Mouse (Mus musculus) liver, embryonic 11.5 days (tissue): ENCODE data around the gene Sprr2e. TPM values are rescaled to one million over a fixed set of nuclear protein-coding genes. Genes with fewer than 3 reads are reported as not detected.

ENCODE experiments used
- ATAC-seq: fragments of 200-750 bp; cut with Nextera tagmentation; replicated peaks from 2 replicates; pipeline ENCODE4 v1.8.0; 2017; ENCODE audit warnings: moderate number of reproducible peaks, mild to moderate bottlenecking, moderate TSS enrichment, moderate library complexity; ENCODE audit not compliant: low FRiP score
- DNase-seq: peaks from one replicate; pipeline ENCODE4 v3.0.0-alpha.2; 2017; ENCODE audit warnings: low spot score
- H3K27ac ChIP-seq: fragments of 300-500 bp; sonication (generic); 2 replicates; pipeline ENCODE4 v1.5.1; 2014; ENCODE audit warnings: mild to moderate bottlenecking, low read depth, low read length, control low read depth
- H3K27me3 ChIP-seq: fragments of 300-500 bp; sonication (generic); replicated peaks from 2 replicates; pipeline ENCODE4 v1.6.1; 2014; ENCODE audit warnings: low read length, mixed read lengths; ENCODE audit not compliant: control insufficient read depth, insufficient read depth
- H3K36me3 ChIP-seq: fragments of 300-500 bp; sonication (generic); 2 replicates; pipeline ENCODE4 v1.6.1; 2014; ENCODE audit warnings: mild to moderate bottlenecking, low read length, moderate library complexity, mixed read lengths; ENCODE audit not compliant: control insufficient read depth, insufficient read depth
- H3K4me1 ChIP-seq: fragments of 300-500 bp; sonication (generic); replicated peaks from 2 replicates; pipeline ENCODE4 v1.6.1; 2014; ENCODE audit warnings: low read length, mixed read lengths; ENCODE audit not compliant: control insufficient read depth, insufficient read depth
- H3K4me2 ChIP-seq: fragments of 300-500 bp; sonication (generic); 2 replicates; pipeline ENCODE4 v1.6.1; 2014; ENCODE audit warnings: mild to moderate bottlenecking, control low read depth, moderate library complexity
- H3K4me3 ChIP-seq: fragments of 300-500 bp; sonication (generic); 2 replicates; pipeline ENCODE4 v1.5.1; 2014; ENCODE audit warnings: low read depth, low read length, control low read depth
- H3K9ac ChIP-seq: fragments of 300-500 bp; sonication (generic); 2 replicates; pipeline ENCODE4 v1.6.1; 2014; ENCODE audit warnings: low read depth, low read length, control low read depth
- H3K9me3 ChIP-seq: fragments of 300-500 bp; sonication (generic); 2 replicates; pipeline ENCODE4 v1.6.1; 2016; ENCODE audit warnings: low read length, inconsistent platforms, mixed read lengths; ENCODE audit not compliant: control insufficient read depth
- WGBS: fragments of 180-500 bp; shearing (Covaris S2); extraction: QIAGEN DNeasy Blood & Tissue Kit; methylation state at CpG from one replicate; pipeline ENCODE4 v1.1.7; 2014; 5-methylcytosine and 5-hydroxymethylcytosine counted together
- polyA plus RNA-seq: library from polyadenylated mRNA; unstranded; fragments of >200 nt; fragmentation: Nextera tagmentation; extraction: Ambion mirVana; gene quantifications from 2 replicates; pipeline ENCODE4 v1.2.1, GENCODE M21; 2014

Sprr2e gene
- not detected in 2 replicates for polyA plus RNA-seq

DNA sequence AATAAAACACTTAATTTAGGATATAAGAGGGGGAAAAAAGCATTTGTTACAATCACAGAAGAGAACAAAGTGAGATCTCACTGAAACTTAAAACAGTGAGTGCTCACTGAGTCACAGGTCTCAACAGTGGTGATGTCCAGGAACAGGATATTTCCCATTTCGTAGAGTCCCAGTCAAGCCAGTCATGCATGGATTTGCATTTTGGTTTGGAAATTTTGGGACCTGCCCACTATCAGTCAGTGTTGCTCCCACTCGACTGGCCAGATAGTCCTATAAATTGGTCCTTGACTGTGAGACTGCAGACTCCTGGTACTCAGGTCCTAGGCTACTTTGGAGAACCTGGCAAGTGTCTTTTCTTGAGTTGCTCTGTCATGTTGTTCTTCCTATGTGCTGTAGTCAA lies at the start of gene Sprr2e:
TSS of gene Sprr2e (plus strand) at position 301 of the 400 bp plus-strand sequence.
- ATAC-seq (no peak), DNase-seq (no peak)
- H3K4me3 ChIP-seq = no peak within 1 kb of the TSS
- H3K27ac ChIP-seq = no peak within 1 kb of the TSS
- no peaks in the 10 kb centered on the region for H3K9me3 ChIP-seq
- WGBS = 72% methylated on average over 2 of the region's 2 CpGs
- H3K27me3 ChIP-seq = no peaks in the 10 kb centered on the region
- no peaks in the 10 kb centered on the region for H3K4me1 ChIP-seq
- H3K36me3 ChIP-seq = no peaks in the 10 kb centered on the region
- no peak within 1 kb of the TSS for H3K9ac ChIP-seq
- H3K4me2 ChIP-seq = no peak within 1 kb of the TSS

DNA sequence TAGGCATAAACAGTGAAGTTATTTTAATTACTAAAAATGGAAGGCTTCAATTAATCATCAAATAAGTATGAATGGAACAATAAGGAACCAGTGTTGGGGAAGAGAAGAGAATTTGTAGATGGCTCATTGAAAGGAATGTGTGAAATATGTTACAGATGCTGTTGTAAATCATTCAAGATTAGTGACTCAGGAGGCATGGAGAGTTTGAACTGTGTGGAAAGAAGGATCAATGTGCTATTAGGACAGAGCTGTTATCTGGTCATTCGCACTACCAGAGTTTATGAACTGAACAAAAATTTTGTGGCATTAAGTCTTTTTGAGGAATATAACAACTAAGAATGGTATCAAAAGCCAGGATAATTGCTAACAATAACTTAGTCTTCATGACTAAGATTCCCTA lies 44.5 kb upstream of the Sprr2e start:
- H3K9ac ChIP-seq = no peak overlapping the region
- no peak for DNase-seq
- no peaks in the 10 kb centered on the region for H3K36me3 ChIP-seq
- no peaks in the 10 kb centered on the region for H3K27me3 ChIP-seq
- no peak overlapping the region for H3K4me2 ChIP-seq
- ATAC-seq = no peak
- H3K4me3 ChIP-seq = no peak overlapping the region
- H3K27ac ChIP-seq = no peak overlapping the region
- no peaks in the 10 kb centered on the region for H3K9me3 ChIP-seq
- no peaks in the 10 kb centered on the region for H3K4me1 ChIP-seq
- WGBS = 66% methylated on average over 1 of the region's 1 CpGs

DNA sequence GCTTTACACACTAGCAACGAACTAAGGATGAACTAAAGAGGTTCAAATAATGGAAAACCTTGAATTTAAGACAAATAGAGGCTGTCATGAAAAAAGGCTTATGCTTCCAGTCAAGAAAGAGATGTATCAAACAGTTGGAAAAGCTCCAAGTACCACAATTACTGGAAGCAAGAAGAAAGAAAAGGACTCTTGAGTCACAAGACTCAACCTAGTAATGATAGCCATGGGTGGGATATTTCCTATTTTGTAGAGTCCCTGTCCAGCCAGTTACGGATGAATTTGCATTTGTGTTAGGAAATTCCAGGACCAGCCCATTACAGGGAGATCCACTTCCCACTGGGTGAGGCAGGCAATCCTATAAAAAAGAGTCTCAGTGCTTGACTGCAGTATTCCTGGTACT lies 35.6 kb upstream of the Sprr2e start, which contains the start of gene Sprr2b:
TSS of gene Sprr2b (plus strand) at position 301 of the 400 bp plus-strand sequence.
- 72% methylated on average over 2 of the region's 2 CpGs for WGBS
- Histone ChIP-seq H3K36me3 (no peaks in the 10 kb centered on the region), H3K4me1 (no peaks in the 10 kb centered on the region), H3K27me3 (no peaks in the 10 kb centered on the region), H3K27ac (no peak within 1 kb of the TSS), H3K4me3 (no peak within 1 kb of the TSS), H3K9ac (no peak within 1 kb of the TSS), H3K4me2 (no peak within 1 kb of the TSS), H3K9me3 (no peaks in the 10 kb centered on the region)
- DNase-seq (no peak), ATAC-seq (no peak)

DNA sequence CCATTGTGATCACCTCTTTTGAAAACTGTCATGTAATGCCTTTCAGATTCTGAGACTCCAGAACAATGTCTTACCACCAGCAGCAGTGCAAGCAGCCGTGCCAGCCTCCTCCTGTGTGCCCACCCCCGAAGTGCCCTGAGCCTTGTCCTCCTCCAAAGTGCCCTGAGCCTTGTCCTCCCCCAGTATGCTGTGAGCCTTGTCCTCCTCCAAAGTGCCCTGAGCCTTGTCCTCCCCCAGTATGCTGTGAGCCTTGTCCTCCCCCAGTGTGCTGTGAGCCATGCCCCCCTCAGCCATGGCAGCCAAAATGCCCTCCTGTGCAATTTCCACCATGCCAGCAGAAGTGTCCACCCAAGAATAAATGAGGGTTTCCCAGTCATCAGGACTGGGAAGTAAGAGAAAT lies 34.6 kb upstream of the Sprr2e start:
- ATAC-seq (no peak), DNase-seq (no peak)
- H3K36me3 ChIP-seq = no peaks in the 10 kb centered on the region
- no peaks in the 10 kb centered on the region for H3K4me1 ChIP-seq
- H3K27ac ChIP-seq = no peak overlapping the region
- no peak overlapping the region for H3K4me2 ChIP-seq
- no peak overlapping the region for H3K4me3 ChIP-seq
- H3K9ac ChIP-seq = no peak overlapping the region
- H3K9me3 ChIP-seq = no peaks in the 10 kb centered on the region
- 86% methylated on average over 2 of the region's 2 CpGs for WGBS
- H3K27me3 ChIP-seq = no peaks in the 10 kb centered on the region

DNA sequence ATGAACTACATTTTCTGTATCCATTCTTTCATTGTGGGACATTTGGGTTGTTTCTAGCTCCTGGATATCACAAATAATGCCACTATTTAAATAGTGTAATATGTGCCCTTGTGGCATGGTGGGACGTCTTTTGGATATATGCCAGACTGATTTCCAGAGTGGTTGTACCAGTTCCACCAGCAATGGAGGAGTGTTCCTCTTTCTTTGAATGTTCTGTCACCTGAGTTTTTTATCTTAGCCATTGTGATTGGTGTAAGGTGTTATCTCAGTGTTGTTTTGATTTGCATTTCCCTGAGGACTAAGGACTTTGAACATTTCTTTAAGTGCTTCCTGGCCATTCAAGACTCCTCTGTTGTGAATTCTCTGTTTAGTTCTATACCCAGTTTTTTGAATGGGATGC lies 15.7 kb upstream of the Sprr2e start:
- DNase-seq = no peak
- WGBS = 79% methylated on average over 1 of the region's 1 CpGs
- Histone ChIP-seq H3K27me3 (no peaks in the 10 kb centered on the region), H3K9me3 (no peaks in the 10 kb centered on the region), H3K4me2 (no peak overlapping the region), H3K4me1 (no peaks in the 10 kb centered on the region), H3K27ac (no peak overlapping the region), H3K36me3 (no peaks in the 10 kb centered on the region), H3K4me3 (no peak overlapping the region), H3K9ac (no peak overlapping the region)
- ATAC-seq = no peak

DNA sequence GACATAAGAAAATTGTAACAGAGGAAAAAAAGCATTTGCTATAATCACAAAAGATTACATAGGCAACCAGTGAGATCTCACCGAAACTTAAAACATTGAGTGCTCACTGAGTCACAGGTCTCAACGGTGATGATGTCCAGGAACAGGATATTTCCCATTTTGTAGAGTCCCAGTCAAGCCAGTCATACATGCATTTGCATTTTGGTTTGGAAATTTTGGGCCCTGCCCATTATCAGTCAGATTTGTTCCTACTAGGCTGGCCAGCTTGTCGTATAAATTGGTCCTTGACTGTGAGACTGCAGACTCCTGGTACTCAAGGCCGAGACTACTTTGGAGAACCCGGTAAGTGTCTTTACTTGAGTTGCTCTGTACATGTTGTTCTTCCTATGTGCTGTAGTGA lies 13.1 kb upstream of the Sprr2e start, which contains the start of gene Sprr2d:
TSS of gene Sprr2d (plus strand) at position 301 of the 400 bp plus-strand sequence.
- no peaks in the 10 kb centered on the region for H3K4me1 ChIP-seq
- no peaks in the 10 kb centered on the region for H3K9me3 ChIP-seq
- 90% methylated on average over 5 of the region's 5 CpGs for WGBS

DNA sequence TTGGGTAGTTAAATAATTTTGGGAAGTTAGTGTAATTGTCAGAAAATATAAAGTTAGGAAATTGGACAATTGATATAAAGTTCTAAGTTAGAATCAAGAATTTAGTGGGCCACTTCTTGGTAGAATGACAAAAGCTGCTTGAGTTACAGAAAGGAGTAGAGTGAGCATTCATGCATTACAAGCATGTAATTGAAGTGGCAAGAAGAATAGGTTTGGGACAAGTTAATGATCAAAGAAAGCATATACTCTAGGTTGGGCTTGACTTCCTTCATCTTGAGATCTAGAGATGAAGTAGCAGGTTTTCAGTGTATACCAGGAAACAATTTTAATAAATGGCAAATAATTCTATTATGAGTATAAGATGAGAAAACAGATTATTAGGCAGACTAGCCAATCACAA lies 9.7 kb downstream of the Sprr2e start:
- H3K36me3 ChIP-seq = no peaks in the 10 kb centered on the region
- no peaks in the 10 kb centered on the region for H3K4me1 ChIP-seq
- no peak overlapping the region for H3K27ac ChIP-seq
- no peaks in the 10 kb centered on the region for H3K27me3 ChIP-seq
- H3K9ac ChIP-seq = no peak overlapping the region
- no peak for ATAC-seq
- H3K4me3 ChIP-seq = no peak overlapping the region
- H3K4me2 ChIP-seq = no peak overlapping the region
- H3K9me3 ChIP-seq = no peaks in the 10 kb centered on the region
- DNase-seq = no peak

More for the DNA sequence above, 13.1 kb upstream of the Sprr2e start, which contains the start of gene Sprr2d:
- no peaks in the 10 kb centered on the region for H3K27me3 ChIP-seq
- DNase-seq (no peak), ATAC-seq (no peak)
- H3K27ac ChIP-seq = no peak within 1 kb of the TSS
- no peak within 1 kb of the TSS for H3K4me3 ChIP-seq
- H3K9ac ChIP-seq = no peak within 1 kb of the TSS
- no peaks in the 10 kb centered on the region for H3K36me3 ChIP-seq
- no peak within 1 kb of the TSS for H3K4me2 ChIP-seq

DNA sequence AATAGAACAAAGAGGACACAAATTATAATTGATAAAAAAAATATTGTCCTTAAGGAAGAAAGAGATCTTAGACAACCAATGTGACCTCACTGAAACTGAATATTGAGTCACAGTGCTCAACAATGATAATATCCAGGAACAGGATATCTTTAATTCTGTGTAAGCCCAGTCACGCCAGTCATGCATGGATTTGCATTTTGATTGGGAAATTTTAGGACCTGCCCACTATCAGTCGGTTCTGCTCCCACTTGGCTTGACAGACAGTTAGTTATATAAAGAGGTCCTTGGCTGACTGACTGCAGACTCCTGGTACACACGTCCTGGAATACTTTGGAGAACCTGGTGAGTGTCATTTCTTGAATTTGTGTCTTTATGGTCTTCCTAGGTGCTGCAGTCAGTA lies 12.9 kb downstream of the Sprr2e start, which contains the start of gene Sprr2f:
TSS of gene Sprr2f (plus strand) at position 301 of the 400 bp plus-strand sequence.
- no peak within 1 kb of the TSS for H3K27ac ChIP-seq
- no peak for ATAC-seq
- no peak for DNase-seq
- no peak within 1 kb of the TSS for H3K4me2 ChIP-seq
- H3K9ac ChIP-seq = no peak within 1 kb of the TSS
- no peaks in the 10 kb centered on the region for H3K36me3 ChIP-seq
- no peaks in the 10 kb centered on the region for H3K4me1 ChIP-seq
- no peaks in the 10 kb centered on the region for H3K27me3 ChIP-seq
- WGBS = 59% methylated on average over 3 of the region's 3 CpGs
- no peak within 1 kb of the TSS for H3K4me3 ChIP-seq
- no peaks in the 10 kb centered on the region for H3K9me3 ChIP-seq

DNA sequence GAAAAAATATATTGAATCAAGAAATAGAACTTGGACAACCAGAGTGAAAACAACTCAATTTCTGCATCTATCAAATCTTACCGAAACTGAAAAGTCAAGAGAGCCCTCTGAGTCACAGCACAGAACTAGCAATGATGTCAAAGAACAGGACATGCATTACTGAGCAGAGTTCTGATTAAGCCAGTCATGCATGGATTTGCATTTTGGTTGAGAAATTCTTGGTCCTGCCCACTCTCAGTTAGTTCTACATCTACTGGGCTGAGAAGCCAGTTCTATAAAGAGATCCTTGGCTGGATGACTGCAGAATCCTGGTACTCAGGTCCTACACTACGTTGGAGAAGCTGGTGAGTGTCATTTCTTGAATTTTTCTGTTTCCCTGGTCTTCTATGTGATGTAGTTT lies 21.7 kb downstream of the Sprr2e start:
- Histone ChIP-seq H3K4me2 (no peak overlapping the region), H3K9ac (no peak overlapping the region), H3K36me3 (no peaks in the 10 kb centered on the region), H3K27me3 (no peaks in the 10 kb centered on the region), H3K4me1 (no peaks in the 10 kb centered on the region), H3K4me3 (no peak overlapping the region), H3K27ac (no peak overlapping the region), H3K9me3 (no peaks in the 10 kb centered on the region)
- DNase-seq (no peak), ATAC-seq (no peak)
- 65% methylated on average over 2 of the region's 2 CpGs for WGBS
